Mouse (Mus musculus) myocyte (in vitro differentiated cells): ENCODE data around the gene Adarb2. TPM values are rescaled to one million over a fixed set of nuclear protein-coding genes. Genes with fewer than 3 reads are reported as not detected.

Experiments used
- H3K27me3 ChIP-seq: one replicate; pipeline ENCODE4 v1.6.1; 2011; ENCODE audit not compliant: control insufficient read depth, insufficient read depth, insufficient read length
- H3K36me3 ChIP-seq: one replicate; pipeline ENCODE4 v1.6.1; 2011; ENCODE audit not compliant: control insufficient read depth, insufficient read depth
- H3K4me2 ChIP-seq: one replicate; pipeline ENCODE4 v1.6.1; 2011; ENCODE audit warnings: low read depth, control low read depth
- H3K4me3 ChIP-seq: one replicate; pipeline ENCODE4 v1.5.1; 2011; ENCODE audit warnings: mild to moderate bottlenecking, control low read depth, moderate library complexity
- H3K79me2 ChIP-seq: one replicate; pipeline ENCODE4 v1.6.1; 2011; ENCODE audit not compliant: control insufficient read depth, insufficient read depth
- H3ac ChIP-seq: one replicate; pipeline ENCODE4 v1.6.1; 2011; ENCODE audit not compliant: control insufficient read depth, insufficient read length
- CEBPB ChIP-seq: IDR thresholded peaks from 2 replicates; pipeline ENCODE4 v1.6.1; 2011; ENCODE audit warnings: mild to moderate bottlenecking, moderate library complexity; ENCODE audit not compliant: poor library complexity, insufficient read depth, severe bottlenecking
- E2F4 ChIP-seq: IDR thresholded peaks from one replicate; pipeline ENCODE4 v1.6.1; 2011; ENCODE audit warnings: mild to moderate bottlenecking, control low read depth, moderate library complexity; ENCODE audit not compliant: insufficient read depth
- MAX ChIP-seq: IDR thresholded peaks from one replicate; pipeline ENCODE4 v1.6.1; 2011; ENCODE audit warnings: low read depth, mild to moderate bottlenecking, control low read depth
- MYOD1 ChIP-seq, 3 experiments: IDR thresholded peaks; one replicate each; pipeline ENCODE4 v1.6.1; 2011; ENCODE audit warnings: control low read depth in 2 of 3, low read depth in 2 of 3, mild to moderate bottlenecking in 2 of 3, moderate library complexity in 1 of 3; ENCODE audit not compliant: insufficient read length in 2 of 3, control insufficient read depth in 1 of 3
- MYOG ChIP-seq, 3 experiments: IDR thresholded peaks; one replicate each; pipeline ENCODE4 v1.6.1; 2011; ENCODE audit warnings: control low read depth in 2 of 3, low read depth in 2 of 3, mild to moderate bottlenecking in 2 of 3; ENCODE audit not compliant: insufficient read length in 2 of 3, control insufficient read depth in 1 of 3, insufficient read depth in 1 of 3
- POLR2A ChIP-seq: IDR thresholded peaks from one replicate; pipeline ENCODE4 v1.6.1; 2011; ENCODE audit warnings: low read depth, mild to moderate bottlenecking, control low read depth, moderate library complexity; ENCODE audit not compliant: insufficient read length
- POLR2AphosphoS2 ChIP-seq: IDR thresholded peaks from one replicate; pipeline ENCODE4 v1.6.1; 2011; ENCODE audit warnings: low read depth, control low read depth; ENCODE audit not compliant: insufficient read length
- REST ChIP-seq: IDR thresholded peaks from one replicate; pipeline ENCODE4 v1.6.1; 2011; ENCODE audit warnings: mild to moderate bottlenecking, control low read depth, moderate library complexity; ENCODE audit not compliant: insufficient read depth, insufficient read length
- SRF ChIP-seq: IDR thresholded peaks from one replicate; pipeline ENCODE4 v1.6.1; 2011; ENCODE audit warnings: low read depth; ENCODE audit not compliant: control insufficient read depth, insufficient read length
- TCF12 ChIP-seq: IDR thresholded peaks from one replicate; pipeline ENCODE4 v1.6.1; 2011; ENCODE audit warnings: mild to moderate bottlenecking, control low read depth; ENCODE audit not compliant: poor library complexity, insufficient read depth, severe bottlenecking
- TCF3 ChIP-seq: IDR thresholded peaks from one replicate; pipeline ENCODE4 v1.6.1; 2011; ENCODE audit warnings: low read depth, control low read depth; ENCODE audit not compliant: insufficient read length
- USF1 ChIP-seq: IDR thresholded peaks from one replicate; pipeline ENCODE4 v1.6.1; 2011; ENCODE audit warnings: low read depth, mild to moderate bottlenecking, control low read depth, moderate library complexity
- polyA plus RNA-seq: library from polyadenylated mRNA; unstranded; fragments of >200 nt; fragmentation: generic; extraction: Trizol; gene quantifications from one replicate; pipeline ENCODE4 v1.2.1, GENCODE M21; 2012; ENCODE audit warnings: missing spikeins

Gene Adarb2
- polyA plus RNA-seq, 1 experiment: not detected

DNA sequence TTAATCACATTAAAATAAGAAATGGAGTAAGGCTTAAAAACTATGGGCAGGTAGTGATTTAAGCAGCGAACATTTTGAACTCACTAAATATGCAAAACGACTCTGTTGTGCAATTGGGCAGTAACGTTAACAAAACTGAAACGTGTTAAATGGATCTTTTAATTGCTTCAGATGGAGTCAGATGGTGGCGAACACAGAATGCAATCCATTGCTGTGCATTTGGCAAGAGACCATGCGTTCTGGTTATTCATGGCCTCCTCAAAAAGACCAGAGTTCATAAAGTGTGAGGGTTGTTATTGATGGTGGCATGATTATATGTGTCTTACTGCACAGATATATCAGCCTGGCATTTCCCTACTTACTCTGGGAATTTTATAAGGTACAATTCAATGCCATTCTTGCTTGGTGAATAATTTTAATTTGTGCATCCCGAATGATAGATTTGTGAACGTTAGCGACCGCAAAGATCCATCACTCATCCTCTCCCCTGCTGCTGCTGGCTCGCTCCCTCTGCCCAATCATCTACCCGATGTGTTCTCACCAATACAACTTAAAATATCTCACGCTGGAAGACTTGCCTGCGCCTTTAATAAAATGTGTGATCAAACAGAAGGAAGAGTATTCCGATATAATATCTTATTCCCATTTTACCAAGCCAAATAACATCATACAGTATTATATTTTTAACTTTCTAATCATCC lies 221.5 kb downstream of the Adarb2 start:
- Histone ChIP-seq H3K79me2 (no peaks in the 10 kb centered on the region), H3ac (no peak overlapping the region), H3K4me2 (no peak overlapping the region), H3K27me3 (no peaks in the 10 kb centered on the region), H3K4me3 (no peak overlapping the region), H3K36me3 (no peaks in the 10 kb centered on the region)
- TF ChIP-seq TCF12 (no peak), POLR2AphosphoS2 (no peak), CEBPB (no peak), SRF (no peak), TCF3 (no peak), MAX (no peak), MYOG (IDR thresholded peaks at IDR 0.05; ENCODE audit: control insufficient read depth in 1 of 3, insufficient read depth in 1 of 3, insufficient read length in 2 of 3, low read depth in 2 of 3) (no peak)

- no peaks in the 10 kb centered on the region for H3K36me3 ChIP-seq
- TF ChIP-seq CEBPB: no peak
- no peak overlapping the region for H3K4me3 ChIP-seq
- no peak overlapping the region for H3ac ChIP-seq
- no peaks in the 10 kb centered on the region for H3K27me3 ChIP-seq
- H3K79me2 ChIP-seq: no peaks in the 10 kb centered on the region
- no peak overlapping the region for H3K4me2 ChIP-seq
Observed at GRCm38 (mm10) chr13:8439188-8439835, 236.6 kb downstream of the Adarb2 start.

GRCm38 (mm10) chr13:8445415-8445814 lies 242.7 kb downstream of the Adarb2 start:
- H3K4me3 ChIP-seq: no peak overlapping the region
- H3K79me2 ChIP-seq: no peaks in the 10 kb centered on the region
- no peaks in the 10 kb centered on the region for H3K36me3 ChIP-seq
- H3K27me3 ChIP-seq: no peaks in the 10 kb centered on the region
- H3K4me2 ChIP-seq: no peak overlapping the region
- TF ChIP-seq MAX (no peak), SRF (no peak), TCF3 (no peak), MYOD1 (IDR thresholded peaks at IDR 0.05; ENCODE audit: control insufficient read depth in 1 of 3, insufficient read length in 2 of 3, low read depth in 2 of 3) (no peak), USF1 (no peak)
- no peak overlapping the region for H3ac ChIP-seq

DNA sequence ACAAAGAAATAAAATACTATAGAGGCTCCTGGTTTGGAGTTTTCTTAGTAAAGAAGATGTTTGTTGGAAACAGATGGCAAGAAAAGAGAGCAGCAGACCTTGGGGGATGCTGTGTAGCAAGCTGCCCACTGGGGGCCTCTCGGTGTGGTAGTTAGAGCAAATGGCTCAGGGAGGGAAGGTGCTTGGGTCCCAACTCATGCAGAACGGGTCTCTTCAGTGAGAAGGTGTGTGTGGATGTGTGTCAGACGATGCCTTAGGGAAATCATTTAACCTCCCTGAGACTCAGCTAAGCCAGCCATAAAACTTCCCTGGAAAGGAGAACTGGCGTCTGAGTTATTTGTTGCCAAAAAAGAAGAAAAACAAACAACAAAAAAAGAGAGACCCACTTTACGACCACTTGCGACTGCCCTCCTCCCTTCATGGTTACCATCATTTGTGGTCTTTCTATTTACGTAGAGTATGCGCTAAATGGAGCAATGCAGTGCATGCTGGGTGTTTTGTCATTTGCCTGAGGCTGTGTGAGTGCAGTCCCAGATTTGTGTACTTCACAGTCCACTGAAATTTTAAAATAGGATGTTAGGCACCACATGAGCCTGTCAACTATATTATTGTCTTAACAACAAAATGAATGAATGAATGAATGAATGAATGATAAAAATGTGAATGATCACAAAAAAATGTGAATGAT lies 245.7 kb downstream of the Adarb2 start:
- no peak overlapping the region for H3K4me2 ChIP-seq
- H3K79me2 ChIP-seq: no peaks in the 10 kb centered on the region
- TF ChIP-seq TCF12: no peak

DNA sequence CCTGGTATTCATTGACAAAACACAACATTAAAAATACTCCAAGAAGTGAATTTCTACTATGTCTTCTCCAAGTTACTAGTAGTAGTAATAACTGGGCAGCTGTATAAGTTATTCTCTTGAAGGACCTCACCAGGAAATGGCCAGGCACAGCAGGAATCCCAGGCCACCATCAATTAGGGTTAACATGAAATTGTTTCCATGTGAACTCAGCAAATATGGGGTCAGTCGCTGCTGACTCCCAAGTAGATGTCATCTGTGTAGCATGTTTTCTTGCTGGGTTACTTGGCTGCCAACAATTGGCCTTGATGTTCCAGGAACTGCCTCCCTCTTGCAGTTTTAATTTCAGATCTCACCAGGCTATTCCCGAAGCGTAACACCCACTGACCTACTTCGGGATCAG lies 248.9 kb downstream of the Adarb2 start:
- no peaks in the 10 kb centered on the region for H3K27me3 ChIP-seq
- no peak overlapping the region for H3K4me2 ChIP-seq
- no peak overlapping the region for H3K4me3 ChIP-seq
- H3K36me3 ChIP-seq: no peaks in the 10 kb centered on the region
- no peaks in the 10 kb centered on the region for H3K79me2 ChIP-seq
- TF ChIP-seq REST: no peak
- no peak for TF ChIP-seq CEBPB
- TF ChIP-seq POLR2A: no peak
- TF ChIP-seq MYOG (IDR thresholded peaks at IDR 0.05; ENCODE audit: control insufficient read depth in 1 of 3, insufficient read depth in 1 of 3, insufficient read length in 2 of 3, low read depth in 2 of 3): no peak
- TF ChIP-seq MAX: no peak
- TF ChIP-seq POLR2AphosphoS2: no peak
- no peak for TF ChIP-seq E2F4
- H3ac ChIP-seq: no peak overlapping the region

More for the DNA sequence above, 245.7 kb downstream of the Adarb2 start:
- no peak overlapping the region for H3K4me3 ChIP-seq
- no peaks in the 10 kb centered on the region for H3K36me3 ChIP-seq
- H3ac ChIP-seq: no peak overlapping the region
- no peaks in the 10 kb centered on the region for H3K27me3 ChIP-seq
